Mouse (Mus musculus) forebrain, embryonic 11.5 days (tissue): ENCODE data around the gene Ss18l1. TPM values are rescaled to one million over a fixed set of nuclear protein-coding genes. Genes with fewer than 3 reads are reported as not detected.

Experiments
- ATAC-seq: fragments of 200-750 bp; cut with Nextera tagmentation; replicated peaks from 2 replicates; pipeline ENCODE4 v1.8.0; 2017; ENCODE audit warnings: moderate TSS enrichment; ENCODE audit not compliant: low FRiP score
- DNase-seq: peaks from one replicate; pipeline ENCODE4 v3.0.0-alpha.2; 2017; ENCODE audit warnings: low spot score
- H3K27ac ChIP-seq: fragments of 300-500 bp; sonication (generic); 2 replicates; pipeline ENCODE4 v1.5.1; 2014; ENCODE audit warnings: low read depth, low read length
- H3K27me3 ChIP-seq: fragments of 300-500 bp; sonication (generic); 2 replicates; pipeline ENCODE4 v1.6.1; 2014; ENCODE audit warnings: mild to moderate bottlenecking, low read length, mixed read lengths; ENCODE audit not compliant: control insufficient read depth, insufficient read depth
- H3K36me3 ChIP-seq: fragments of 300-500 bp; sonication (generic); 2 replicates; pipeline ENCODE4 v1.6.1; 2014; ENCODE audit warnings: mild to moderate bottlenecking, low read length, moderate library complexity, mixed read lengths; ENCODE audit not compliant: control insufficient read depth, insufficient read depth
- H3K4me1 ChIP-seq: fragments of 300-500 bp; sonication (generic); replicated peaks from 2 replicates; pipeline ENCODE4 v1.6.1; 2014; ENCODE audit warnings: low read length, mixed read lengths; ENCODE audit not compliant: control insufficient read depth, insufficient read depth
- H3K4me2 ChIP-seq: fragments of 300-500 bp; sonication (generic); 2 replicates; pipeline ENCODE4 v1.6.1; 2014; ENCODE audit warnings: low read depth, mild to moderate bottlenecking, low read length, moderate library complexity, mixed read lengths; ENCODE audit not compliant: severe bottlenecking
- H3K4me3 ChIP-seq: fragments of 300-500 bp; sonication (generic); 2 replicates; pipeline ENCODE4 v1.5.1; 2014; ENCODE audit warnings: low read depth, low read length
- H3K9ac ChIP-seq: fragments of 300-500 bp; sonication (generic); 2 replicates; pipeline ENCODE4 v1.6.1; 2014; ENCODE audit warnings: low read length
- H3K9me3 ChIP-seq: fragments of 300-500 bp; sonication (generic); 2 replicates; pipeline ENCODE4 v1.6.1; 2016; ENCODE audit warnings: low read length, mixed read lengths; ENCODE audit not compliant: control insufficient read depth
- WGBS: fragments of 180-500 bp; shearing (Covaris S2); extraction: QIAGEN DNeasy Blood & Tissue Kit; methylation state at CpG from one replicate; pipeline ENCODE4 v1.1.7; 2014; 5-methylcytosine and 5-hydroxymethylcytosine counted together
- polyA plus RNA-seq: library from polyadenylated mRNA; unstranded; fragments of >200 nt; fragmentation: Nextera tagmentation; extraction: Ambion mirVana; gene quantifications from 2 replicates; pipeline ENCODE4 v1.2.1, GENCODE M21; 2014

The Ss18l1 gene
- polyA plus RNA-seq, 1 experiment from 2014 or later, result 17.8 TPM

DNA sequence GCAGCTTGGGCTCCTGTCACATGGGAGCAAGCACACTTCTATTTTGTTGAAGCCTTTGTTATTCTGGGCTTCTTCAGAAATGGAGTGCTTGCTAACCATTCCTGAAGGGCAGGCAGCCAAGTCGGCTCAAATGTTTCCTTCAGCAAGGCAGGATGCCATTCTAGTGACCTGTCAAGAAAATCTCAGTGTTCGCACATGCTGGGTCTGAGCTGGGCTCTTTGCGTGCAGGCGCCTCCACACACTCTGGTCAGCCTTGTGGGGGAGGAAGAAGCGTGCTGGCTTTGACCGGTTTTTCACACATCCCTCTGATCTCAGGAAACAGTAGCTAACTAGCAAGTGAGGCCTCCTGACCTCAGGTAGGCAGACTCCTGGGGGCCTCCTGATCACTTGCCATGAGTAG is 73.0 kb downstream of the Ss18l1 start:
- Histone ChIP-seq H3K36me3 (no peaks in the 10 kb centered on the region), H3K4me1 (peaks cover 21% of the 10 kb centered on the region), H3K9ac (no peak overlapping the region), H3K27me3 (no peaks in the 10 kb centered on the region), H3K4me3 (no peak overlapping the region), H3K9me3 (no peaks in the 10 kb centered on the region), H3K4me2 (no peak overlapping the region), H3K27ac (no peak overlapping the region)
- ATAC-seq (no peak), DNase-seq (no peak)
- WGBS, result 60% methylated on average over 6 of the region's 6 CpGs

DNA sequence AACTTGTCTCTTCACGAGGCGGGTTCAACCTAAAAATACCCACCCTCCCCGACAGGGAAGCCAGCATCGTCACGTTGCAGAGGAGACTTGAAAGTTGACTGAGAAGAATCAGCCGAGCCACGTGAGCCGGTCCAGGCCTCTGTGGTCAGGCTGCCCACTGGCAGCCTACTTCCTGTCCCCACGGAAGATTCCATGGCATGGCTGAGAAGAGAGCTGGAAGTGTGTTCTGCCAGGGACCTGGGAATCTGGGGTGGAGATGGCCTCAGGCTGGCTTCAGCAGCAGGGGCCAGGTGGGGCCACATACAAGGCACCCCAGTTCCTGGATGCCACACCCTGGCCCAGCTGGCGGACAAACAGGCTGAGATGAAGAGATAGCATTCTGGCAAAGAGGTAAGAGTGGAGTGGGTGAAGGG is 73.8 kb downstream of the Ss18l1 start:
- Histone ChIP-seq H3K4me1 (peaks cover 21% of the 10 kb centered on the region), H3K9ac (no peak overlapping the region), H3K9me3 (no peaks in the 10 kb centered on the region), H3K4me3 (no peak overlapping the region), H3K27me3 (no peaks in the 10 kb centered on the region), H3K4me2 (no peak overlapping the region), H3K27ac (no peak overlapping the region), H3K36me3 (no peaks in the 10 kb centered on the region)
- 80% methylated on average over 10 of the region's 10 CpGs for WGBS
- DNase-seq (no peak), ATAC-seq (no peak)

DNA sequence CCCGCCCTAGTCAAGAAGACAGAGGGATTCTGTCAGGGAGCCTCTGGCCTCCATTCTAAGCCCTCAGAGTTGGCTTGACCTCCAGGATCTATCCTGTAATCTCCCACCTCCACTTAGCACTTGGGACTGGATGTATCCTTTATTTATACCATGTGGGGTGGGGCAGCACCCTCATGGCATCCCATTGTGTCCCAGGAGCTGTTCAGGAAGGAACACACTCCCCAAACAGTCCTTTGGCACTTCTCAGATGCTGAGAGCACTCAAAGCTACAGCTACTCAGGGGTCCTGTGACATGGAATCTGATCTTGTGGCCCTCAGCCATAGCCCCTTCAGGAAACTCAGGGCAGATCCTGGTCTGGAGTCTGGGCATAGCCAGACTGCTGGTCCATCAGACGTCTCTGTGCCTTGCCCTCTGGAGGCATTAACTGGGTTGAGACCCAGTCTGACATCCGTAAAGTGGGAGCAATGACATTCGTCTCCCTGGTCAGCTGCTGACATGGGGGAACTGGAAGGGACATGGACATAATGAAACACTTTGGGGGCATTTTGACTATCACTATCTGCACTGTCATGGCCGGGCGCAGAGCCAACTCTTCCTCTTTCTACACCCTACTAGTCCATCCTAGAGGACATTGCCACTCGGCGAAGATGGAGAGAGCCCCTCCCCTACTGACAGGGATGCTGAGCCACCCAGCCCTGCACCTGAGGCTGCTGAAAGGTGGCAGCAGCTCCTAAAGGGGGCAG is 74.6 kb downstream of the Ss18l1 start:
- Histone ChIP-seq H3K36me3 (no peaks in the 10 kb centered on the region), H3K27ac (no peak overlapping the region), H3K27me3 (no peaks in the 10 kb centered on the region), H3K9ac (no peak overlapping the region; the same call in 1 of the 2 replicates), H3K9me3 (no peaks in the 10 kb centered on the region), H3K4me1 (peaks cover 21% of the 10 kb centered on the region), H3K4me2 (peak overlapping the region; percentile 68; the same call in 1 of the 2 replicates), H3K4me3 (no peak overlapping the region)
- WGBS, result 73% methylated on average over 8 of the region's 8 CpGs
- no peak for ATAC-seq
- DNase-seq, result peak; percentile 53

DNA sequence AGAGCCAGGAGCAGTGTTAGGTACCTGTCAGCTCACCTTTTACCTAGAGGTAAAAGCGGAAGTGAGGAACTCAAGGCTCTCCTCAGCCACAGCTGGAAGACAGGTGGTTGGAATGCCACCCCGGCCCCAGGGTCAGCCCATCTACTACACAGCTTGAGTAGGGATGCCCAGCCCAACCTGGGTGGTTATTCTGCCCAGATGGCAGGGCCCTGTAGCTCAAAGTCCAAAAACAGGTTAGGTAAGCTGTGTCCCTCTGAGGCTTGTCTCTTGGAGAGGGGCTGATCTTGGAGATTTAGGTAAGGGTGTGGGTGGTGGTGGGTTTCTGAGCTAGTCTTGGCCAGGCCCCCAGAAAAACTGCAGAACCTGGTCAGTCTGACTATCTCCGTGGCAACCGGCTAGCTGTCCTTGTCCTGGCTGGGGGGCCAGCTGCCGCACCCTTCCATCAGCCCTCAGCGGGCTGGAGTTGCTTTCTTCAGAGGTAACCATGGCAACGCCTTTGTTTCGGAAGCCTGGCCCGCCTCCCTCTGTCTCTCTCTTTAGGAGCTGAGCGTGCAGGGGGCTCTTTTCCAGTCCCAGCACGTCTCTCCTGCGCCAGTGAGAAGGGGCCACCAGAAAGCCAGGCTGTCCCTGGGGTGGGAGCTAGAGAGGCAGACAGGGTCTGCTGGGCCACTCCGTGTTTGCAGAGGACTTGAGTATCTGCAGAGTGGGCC is 75.3 kb downstream of the Ss18l1 start:
- peak overlapping the region; percentile 49 for H3K9ac ChIP-seq
- no peaks in the 10 kb centered on the region for H3K9me3 ChIP-seq
- H3K4me1 ChIP-seq, result peaks cover 21% of the 10 kb centered on the region
- H3K36me3 ChIP-seq, result no peaks in the 10 kb centered on the region
- ATAC-seq (peak; percentile 71), DNase-seq (peak; percentile 84)
- H3K27me3 ChIP-seq, result no peaks in the 10 kb centered on the region
- H3K4me3 ChIP-seq, result peak overlapping the region; percentile 13; the same call in 1 of the 2 replicates
- H3K4me2 ChIP-seq, result peak overlapping the region; percentile 68
- WGBS, result 7% methylated on average over 13 of the region's 13 CpGs
- peak overlapping the region; percentile 88 for H3K27ac ChIP-seq

DNA sequence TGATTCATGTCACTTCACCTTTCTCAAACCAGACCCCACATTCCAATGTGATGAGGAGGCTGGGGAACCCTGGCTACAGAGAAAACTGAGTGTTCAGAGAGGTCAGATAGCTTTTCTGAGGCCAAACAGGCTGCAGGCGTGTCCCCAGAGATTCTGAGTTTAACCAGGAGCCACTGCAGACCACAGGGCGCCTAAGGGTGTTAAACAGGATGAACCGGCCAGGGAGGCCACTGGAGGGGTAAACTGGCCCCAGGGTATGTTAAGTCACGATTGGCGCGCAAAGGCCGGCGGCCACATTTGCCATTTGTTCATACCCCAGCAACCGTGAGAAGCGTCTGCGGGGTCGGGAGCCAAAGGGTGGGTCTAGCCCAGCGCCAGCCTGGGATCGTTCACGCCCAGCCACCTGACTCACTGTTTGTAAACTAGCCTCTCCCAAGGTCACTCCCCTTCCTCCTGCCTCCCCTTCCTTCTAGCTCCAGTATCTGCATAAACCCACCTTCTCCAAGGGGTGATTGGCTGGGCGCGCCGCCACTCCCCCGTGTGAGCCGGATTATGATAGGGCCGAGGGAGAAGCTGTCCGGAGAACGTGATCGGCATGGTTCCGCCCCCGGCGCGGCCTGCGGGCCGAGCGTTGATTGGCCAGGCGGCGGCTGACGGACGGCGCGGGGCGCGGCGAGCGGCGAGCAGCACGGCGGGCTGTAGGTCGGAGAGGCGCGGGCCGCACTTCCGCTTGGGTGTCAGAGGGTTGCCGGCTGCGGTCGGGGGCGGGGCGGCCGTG is 76.5 kb downstream of the Ss18l1 start, which contains the start of gene Osbpl2:
TSS of gene Osbpl2 (plus strand) at position 646 of the 778 bp plus-strand sequence.
- Histone ChIP-seq H3K4me2 (peak within 1 kb of the TSS; percentile 94), H3K4me3 (peak within 1 kb of the TSS; percentile 83), H3K27me3 (no peaks in the 10 kb centered on the region), H3K36me3 (no peaks in the 10 kb centered on the region), H3K9me3 (no peaks in the 10 kb centered on the region), H3K27ac (peak within 1 kb of the TSS; percentile 88), H3K9ac (peak within 1 kb of the TSS; percentile 78), H3K4me1 (peaks cover 21% of the 10 kb centered on the region)
- ATAC-seq (peak; percentile 97), DNase-seq (peak; percentile 100)
- WGBS, result under 1% methylated on average over 53 of the region's 55 CpGs

Other genes starting within 250 kb of the Ss18l1 start
- gene Taf4, start 65.9 kb upstream of the Ss18l1 start, polyA plus RNA-seq, result 7.4 and 8.2 TPM in 2 replicates
- 7.5 and 8.9 TPM in 2 replicates for gene Lsm14b, start 17.5 kb upstream of the Ss18l1 start, polyA plus RNA-seq
- 681 and 714 TPM in 2 replicates for gene Psma7, start 76 bp upstream of the Ss18l1 start, polyA plus RNA-seq
- 32.3 and 34.8 TPM in 2 replicates for gene Mtg2, start 28.1 kb downstream of the Ss18l1 start, polyA plus RNA-seq
- gene Hrh3, start 62.0 kb downstream of the Ss18l1 start, polyA plus RNA-seq, result 0.95 and 1.1 TPM in 2 replicates
- gene Osbpl2, start 76.8 kb downstream of the Ss18l1 start, polyA plus RNA-seq, result 40.9 and 43.8 TPM in 2 replicates
- 200 and 207 TPM in 2 replicates for gene Adrm1, start 129.0 kb downstream of the Ss18l1 start, polyA plus RNA-seq
- 5.9 and 7.8 TPM in 2 replicates for gene Lama5, start 183.3 kb downstream of the Ss18l1 start, polyA plus RNA-seq
- gene Rps21, start 214.9 kb downstream of the Ss18l1 start, polyA plus RNA-seq, result 423 and 468 TPM in 2 replicates
- gene Cables2, start 231.0 kb downstream of the Ss18l1 start, polyA plus RNA-seq, result 16.8 and 18.7 TPM in 2 replicates
- gene Rbbp8nl, start 247.4 kb downstream of the Ss18l1 start, polyA plus RNA-seq, result 0.08 TPM in 1 of 2 replicates, not detected in the other